Mouse (Mus musculus) adrenal gland, adult 2 months (tissue): ENCODE measurements around the gene Slc38a7. TPM values are rescaled to one million over a fixed set of nuclear protein-coding genes. Genes with fewer than 3 reads are reported as not detected.
"Not testable (repeated sequence)": the region's sequence is repeated elsewhere in the genome, so short reads cannot be mapped to it uniquely, and the experiment has no call there.

ENCODE experiments used
- DNase-seq: peaks from one replicate; pipeline ENCODE4 v3.0.0; 2021
- long read RNA-seq: library from polyadenylated mRNA; stranded (forward); transcript quantifications from one replicate; pipeline ENCODE4 v2.0.0, GENCODE M21; 2021
- polyA plus RNA-seq: library from polyadenylated mRNA; depleted of rRNA; stranded (reverse); fragments of >200 nt; gene quantifications from 2 replicates; pipeline ENCODE4 v1.2.3, GENCODE M21; 2012; rRNA removed
- total RNA-seq, 2 experiments: library from RNA; stranded (reverse); gene quantifications; 2 replicates each; pipeline ENCODE4 v1.2.3; 2021

Gene Slc38a7
- total RNA-seq (10 to 100 TPM; 16.8 to 20.8 TPM), polyA plus RNA-seq (26.7 and 34.1 TPM in 2 replicates)
- long read RNA-seq, transcript Slc38a7-204 (12 exons, 3,315 nt): major isoform, 8 of 20 reads
- long read RNA-seq, partial matches to known transcripts: 7 of 20 reads
- long read RNA-seq, other reads (novel, unspliced or antisense): 5 of 20 reads

DNA sequence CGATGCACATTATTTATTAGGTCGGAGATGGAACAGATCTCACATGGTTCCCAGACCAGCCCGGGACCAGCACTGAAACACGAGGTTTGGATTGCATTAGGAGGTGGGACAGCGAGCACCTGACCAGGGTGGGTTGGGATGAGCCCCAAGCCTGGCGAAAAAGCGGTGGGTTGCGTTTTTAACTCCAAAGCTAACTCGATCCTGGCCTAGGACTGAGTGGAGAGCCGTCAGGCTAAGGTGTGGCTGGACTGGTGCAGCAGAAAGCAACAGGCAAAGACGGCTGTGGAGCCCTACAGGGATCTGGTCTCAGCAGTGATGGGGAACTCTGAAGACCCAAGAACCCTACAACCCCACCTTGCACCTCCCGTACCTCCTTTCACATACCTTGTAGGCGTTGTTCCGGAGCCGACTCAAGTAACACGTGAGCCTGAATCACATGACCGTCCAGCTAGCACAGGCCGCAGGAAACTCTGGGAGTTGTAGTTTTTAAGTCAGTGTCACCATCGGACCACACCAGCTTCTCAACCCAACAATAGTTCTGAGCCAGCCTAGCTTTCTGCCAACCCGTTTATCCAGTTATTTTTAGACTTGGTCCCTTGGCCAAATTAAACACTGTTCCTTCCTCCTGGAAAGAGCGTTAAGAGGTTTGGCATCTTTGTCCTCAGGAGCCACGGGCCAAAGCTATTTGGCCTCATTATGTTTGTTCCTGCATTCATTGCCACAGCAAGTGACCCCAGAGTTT is at the start of gene Slc38a7:
Gene Slc38a7 (minus strand): TSS at position 438 of the 742 bp plus-strand sequence.
- DNase-seq: peak; percentile 84

DNA sequence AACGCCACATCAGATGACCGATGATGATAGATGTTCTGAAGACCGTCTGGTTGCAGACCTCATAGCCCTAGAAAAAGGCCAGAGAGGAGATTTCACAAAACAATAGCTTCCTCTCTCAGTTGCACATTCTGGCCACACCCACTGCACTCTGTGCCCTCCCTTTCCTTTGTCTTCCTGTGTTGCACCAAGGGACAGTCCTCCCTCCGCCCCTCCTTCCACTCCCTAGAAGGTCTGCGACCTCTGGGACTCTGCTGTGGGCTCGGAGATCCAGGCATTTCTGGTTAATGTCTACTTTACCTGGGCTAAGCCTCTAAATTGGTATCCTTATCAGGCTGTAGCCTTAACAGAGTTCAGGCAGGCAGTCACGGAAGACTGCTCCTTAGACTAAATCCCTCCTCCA is 48.5 kb upstream of the Slc38a7 start:
- DNase-seq: no peak

DNA sequence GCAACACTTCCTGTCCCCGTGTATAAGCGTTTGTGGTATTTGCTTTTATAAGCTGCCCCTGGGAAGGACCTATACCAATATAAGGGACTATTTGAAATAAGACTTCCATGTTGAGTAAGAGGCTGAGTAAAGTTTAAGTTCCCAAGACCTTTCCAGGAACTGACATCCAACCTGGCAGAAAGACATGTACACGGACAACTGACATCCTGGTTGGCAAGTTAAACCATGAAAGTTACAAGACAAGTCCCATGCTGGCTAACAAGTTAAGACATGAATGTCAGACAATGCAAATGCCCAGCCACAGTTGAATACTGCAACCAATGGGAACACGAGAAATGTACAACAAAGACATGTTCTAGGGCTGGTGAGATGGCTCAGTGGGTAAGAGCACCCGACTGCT is 40.4 kb upstream of the Slc38a7 start:
- DNase-seq: no peak

DNA sequence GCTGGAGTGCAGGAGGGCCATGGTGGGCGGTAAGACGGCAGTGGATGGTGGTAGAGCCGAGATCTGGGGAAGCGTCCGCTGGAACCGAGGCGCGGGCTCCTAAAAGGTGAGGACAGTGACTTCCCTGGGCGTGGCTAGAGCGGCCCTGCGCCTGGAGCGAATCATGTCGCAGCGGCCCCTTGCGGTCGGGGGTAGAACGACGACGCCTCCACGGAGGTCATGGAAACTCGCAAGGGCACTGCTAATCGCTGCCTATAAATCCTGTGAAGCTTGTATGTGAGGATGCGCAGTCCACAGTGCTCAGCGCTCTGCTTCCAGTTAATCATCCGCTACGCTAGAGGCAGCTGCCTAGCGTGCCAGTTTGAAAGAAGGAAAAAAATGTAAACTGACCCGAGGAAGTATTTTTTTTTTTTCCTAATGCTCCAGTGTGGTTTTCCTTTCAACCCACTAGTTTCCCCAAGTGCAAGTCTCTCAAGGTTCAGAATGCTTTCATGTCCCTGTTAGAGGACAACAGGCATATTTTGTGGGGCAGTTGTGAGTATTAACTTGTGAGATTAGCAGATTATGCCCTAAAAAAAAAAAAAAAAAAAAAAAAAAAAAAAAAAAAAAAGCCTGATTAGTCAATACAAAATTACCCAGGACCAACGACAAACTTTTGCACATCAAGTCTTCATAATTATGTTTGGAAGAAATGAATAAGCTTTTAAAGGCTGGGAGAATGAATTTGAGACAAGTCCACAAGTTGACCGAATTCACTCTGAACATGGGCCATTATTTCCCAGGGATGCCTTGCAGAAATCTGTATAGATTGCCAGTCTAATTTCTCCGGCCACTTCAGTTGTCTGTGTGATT is 35.2 kb upstream of the Slc38a7 start, which contains the start of gene Got2:
Gene Got2 (minus strand): TSS at position 263 of the 852 bp plus-strand sequence.
- DNase-seq: peak; percentile 94

DNA sequence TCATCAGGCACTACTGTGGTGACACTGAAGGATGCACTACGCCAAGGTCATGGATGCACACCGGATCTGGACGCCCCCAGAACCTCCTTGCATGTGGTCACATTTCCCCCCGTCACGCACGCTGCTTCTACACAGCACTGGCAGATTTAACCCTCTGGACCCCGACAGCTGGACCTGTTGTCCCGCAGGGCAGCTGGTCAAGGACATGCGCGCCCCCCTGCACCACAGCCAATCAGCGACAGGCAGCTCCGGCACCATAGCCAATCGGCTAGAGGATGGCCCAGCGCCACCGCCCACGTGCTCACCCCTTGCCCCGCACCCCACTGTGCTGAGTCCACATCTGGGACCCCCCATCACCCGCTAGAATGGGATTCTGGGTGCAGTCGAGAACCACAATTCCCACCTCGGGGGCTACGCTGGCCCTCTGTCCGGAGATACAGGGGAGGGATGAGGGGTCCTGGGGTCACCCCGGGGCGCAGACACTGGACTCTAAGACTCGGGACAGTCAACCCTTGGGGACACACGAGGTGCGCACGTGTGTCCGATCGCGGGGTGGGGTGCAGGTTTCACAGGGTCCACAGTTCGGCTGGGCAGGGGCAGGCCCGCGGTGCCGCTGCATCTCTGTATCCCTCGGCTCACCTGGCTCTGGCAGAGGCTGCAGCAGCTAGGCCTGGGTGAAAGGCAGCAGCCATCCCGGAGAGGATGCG is 34.4 kb upstream of the Slc38a7 start:
- peak; percentile 90 for DNase-seq

DNA sequence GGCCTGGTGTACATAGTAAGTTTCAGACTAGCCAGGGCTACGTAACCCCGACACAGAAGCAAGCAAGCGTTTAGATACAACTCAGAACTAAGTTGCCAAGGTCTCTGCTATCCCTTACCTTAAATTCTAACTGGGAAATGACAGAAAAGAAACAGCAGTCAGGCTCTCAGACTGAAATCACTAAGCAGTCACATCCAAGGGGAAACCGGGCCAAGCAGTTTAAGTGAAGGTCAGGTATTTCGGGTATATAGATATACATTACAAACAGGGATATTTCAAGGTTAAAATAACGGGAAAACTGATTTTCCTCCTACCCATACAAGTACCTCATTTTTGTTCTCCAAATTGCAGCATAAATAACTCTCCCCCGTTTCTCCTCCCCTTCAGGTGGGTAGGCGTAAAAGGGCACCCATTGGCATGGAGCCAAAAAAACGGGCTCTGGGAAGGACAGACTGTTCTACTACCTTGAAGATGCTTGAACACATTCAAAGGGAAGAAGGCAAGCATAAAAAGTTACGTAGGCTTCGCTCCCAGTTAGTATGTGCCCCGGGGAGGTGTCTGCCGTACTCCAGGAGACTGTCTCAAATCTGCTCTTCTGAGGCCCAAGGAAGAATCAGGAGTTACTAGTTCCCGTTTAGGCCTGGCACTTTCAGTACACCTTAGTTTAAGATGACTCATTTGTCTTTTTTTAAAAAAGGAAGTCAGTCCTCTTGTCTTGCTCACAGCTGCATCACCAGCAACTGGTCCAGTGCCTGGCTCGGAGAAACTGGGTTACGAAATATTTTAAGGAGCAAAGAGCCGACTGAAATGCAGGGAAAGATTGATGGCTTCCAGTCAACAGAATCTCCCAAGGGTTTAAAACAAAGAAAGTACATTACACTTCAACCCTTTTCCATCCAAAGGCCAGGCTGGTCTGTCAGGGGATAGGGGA is 33.6 kb upstream of the Slc38a7 start:
- DNase-seq: peak; percentile 77

DNA sequence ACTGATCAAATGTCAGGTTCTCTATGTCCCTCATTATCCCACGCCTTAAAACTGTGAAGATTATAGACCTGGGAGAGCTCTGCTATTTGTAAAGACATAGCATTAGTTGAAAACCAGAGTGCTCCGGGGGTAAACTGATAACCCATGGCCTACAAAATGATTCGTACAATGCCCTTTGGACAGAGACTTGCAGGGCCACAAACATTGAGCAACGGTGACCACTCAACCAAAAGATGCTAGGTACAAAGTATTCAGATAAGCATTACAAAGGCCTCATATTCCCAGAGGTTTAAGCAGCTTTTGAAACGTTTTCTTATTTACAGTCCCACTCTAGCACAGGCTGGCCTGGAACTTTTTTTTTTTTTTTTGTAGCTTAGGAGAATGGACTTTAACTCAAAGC is 32.6 kb upstream of the Slc38a7 start:
- DNase-seq: no peak

DNA sequence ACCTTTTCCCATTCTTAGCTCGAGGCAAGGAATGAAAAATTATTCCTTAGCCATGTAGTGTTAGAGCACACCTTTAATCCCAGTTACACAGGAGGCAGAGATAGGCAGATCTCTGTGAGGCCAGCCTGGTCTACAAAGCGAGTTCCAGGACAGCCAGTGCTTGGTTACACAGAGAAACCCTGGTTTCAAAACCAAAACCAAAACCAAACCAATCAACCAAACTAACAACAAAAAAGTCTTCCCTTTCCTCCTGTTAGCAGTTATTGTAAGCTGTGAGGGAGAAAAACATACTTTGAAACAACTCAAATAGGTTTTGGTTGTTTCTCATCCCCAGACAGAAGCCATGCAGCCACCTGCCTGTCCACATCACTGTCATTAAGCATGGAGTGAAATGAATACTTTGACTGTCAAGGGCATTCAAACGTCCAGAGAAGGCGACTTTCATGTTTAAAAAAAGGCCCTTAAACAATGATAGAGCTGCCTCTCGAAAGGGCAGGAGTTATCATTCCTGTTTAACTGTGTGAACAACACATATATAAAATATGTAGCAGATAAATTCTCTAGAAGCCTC is 32.0 kb upstream of the Slc38a7 start:
- DNase-seq: no peak

DNA sequence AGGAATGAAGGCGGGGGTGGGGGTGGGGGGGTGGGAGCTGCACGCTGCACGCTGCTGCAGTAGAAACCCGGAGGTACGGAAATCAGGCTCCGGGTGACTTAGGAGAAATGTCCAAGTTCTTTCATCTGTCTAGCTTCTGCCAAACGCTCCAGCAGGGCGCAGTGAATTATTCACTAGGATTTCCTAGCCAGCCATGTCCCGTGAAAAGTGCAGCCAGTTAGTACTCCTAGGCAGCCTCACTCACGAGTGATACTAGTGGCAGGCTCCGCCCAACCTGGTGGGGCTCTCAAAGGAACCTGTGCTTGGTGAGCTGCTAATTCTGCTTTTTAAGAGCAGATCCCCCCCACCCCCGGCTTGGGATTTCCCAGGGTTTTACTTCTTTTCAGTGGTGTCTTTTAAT is 31.2 kb upstream of the Slc38a7 start:
- DNase-seq: no peak

DNA sequence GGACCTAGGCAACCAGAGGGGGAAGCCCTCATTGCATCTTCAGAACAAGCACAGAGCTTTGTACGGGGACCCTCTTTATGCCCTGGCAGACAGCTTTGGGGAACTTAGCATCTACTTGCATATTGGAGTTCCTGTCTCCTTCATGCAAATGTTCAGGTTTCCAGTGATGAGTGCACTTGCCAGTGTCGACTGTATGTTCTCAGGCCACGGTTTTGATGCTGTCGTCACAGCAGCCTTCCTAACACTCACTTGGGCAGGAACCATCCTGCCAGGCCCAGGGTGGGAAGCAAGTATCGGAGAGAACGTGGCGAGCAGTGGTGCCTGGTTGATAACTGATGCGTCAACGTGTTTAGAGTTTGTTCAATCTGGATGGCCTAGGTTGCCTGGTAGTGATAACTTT is 28.9 kb upstream of the Slc38a7 start:
- DNase-seq: no peak

DNA sequence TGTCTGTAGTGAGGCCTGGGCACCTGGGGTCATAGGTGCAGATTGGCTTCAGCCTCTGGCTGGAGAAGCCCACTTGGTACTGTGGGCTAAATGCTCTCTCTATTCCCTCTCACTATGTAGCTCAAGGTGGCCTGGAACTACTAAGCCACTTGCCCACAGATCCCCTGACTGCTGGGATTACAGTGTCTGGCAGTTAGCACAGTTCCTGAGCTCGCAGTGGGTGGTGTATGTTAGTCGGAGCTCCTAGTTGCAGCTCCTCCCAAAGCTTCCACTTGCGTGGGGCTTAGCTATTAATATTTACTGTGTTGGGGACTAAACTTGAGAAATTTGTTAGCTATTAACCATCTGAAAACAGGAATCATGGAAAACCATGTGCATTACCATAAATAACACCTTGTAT is 28.2 kb upstream of the Slc38a7 start:
- no peak for DNase-seq

DNA sequence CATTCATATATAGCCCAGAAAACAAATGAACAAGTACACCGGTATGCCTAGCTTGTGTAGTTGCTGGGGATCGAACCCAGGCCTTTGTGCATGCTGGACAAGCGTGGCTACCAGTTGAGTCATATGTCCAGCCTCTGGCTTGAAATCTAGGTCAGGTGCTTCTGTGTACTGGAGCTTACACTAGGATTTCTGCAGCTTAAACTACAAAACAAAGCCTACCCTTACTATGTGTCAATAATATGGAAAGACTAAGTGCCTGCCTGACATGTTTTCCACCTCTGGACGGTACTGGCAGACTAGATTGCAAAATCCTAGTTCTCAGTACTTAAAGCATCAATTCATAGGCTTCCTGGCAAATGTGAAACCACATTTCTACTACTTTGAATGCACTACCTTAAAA is 26.5 kb upstream of the Slc38a7 start:
- no peak for DNase-seq

DNA sequence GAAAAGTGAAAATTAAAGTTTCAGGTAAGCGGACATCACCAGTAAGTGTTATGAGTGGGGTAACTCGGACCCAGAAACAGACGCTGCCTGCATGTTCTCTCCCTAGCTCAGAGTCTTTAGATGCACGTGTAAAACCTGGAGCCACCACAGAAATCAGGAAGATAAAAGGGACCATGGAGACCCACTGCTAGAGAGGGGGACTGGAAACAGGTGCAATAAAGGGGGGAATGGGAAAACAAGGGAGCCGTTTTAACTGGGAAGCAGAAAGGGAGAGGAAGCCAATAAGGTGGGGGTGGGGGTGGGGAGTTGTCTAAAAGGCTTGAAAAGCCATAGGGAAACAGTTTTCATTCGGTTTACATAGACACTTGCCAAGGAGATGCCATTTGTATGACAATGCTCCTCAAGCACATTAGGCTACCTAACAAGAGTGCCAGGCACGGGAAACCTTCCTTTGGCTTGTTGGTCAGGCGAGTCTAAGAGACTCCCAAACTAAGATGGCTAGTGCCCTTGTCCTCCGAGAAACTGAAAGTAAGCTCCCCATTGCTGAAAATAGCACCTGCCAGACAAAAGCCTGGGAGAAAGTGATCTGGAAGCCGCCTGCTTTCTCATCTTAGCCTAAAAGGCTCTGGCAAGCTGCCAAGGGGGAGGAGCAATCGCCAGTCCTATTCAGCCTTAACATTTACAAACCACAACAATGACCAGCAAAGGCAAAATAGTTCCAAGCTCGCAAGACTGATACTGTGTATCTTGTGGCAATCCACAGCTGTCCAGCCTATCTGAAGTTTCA is 25.0 kb upstream of the Slc38a7 start:
- DNase-seq: peak; percentile 70

DNA sequence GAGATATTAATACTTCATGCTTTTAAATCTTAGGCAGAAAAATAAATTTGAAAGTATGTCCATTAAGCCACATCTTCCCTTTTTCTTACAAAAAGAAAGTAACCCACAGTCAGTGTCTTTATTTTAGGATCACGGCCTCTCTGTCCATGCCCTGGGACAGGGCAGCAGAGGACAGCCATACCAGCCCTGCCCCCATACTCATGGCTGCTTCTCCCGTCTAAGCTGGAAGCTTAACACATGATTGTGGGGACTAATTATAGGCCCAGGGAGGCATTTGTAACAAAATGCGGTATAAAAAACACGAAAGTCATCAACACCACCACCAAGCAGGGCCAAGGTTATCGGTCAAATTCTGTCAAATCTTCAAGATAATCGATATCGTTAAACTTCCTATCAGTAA is 21.9 kb upstream of the Slc38a7 start:
- DNase-seq: no peak

DNA sequence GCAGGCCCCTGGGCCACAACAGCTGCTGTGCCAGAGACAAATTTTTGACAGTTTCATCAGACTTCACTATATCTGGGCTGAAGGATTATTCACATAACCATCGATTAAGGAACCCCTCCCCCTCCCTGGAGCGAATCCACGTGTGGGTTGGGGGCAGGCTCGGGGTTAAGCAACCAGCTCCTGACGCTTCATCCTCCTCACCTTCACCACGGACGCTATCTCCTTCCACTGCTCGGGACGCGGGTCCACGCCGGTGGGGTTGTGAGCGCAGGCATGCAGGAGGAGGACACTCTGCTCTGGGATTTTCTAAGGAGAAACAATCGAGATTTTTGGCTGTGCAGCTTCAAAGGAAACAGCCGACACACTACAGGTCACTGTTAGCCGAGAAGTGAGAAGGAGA is 18.4 kb upstream of the Slc38a7 start:
- no peak for DNase-seq

DNA sequence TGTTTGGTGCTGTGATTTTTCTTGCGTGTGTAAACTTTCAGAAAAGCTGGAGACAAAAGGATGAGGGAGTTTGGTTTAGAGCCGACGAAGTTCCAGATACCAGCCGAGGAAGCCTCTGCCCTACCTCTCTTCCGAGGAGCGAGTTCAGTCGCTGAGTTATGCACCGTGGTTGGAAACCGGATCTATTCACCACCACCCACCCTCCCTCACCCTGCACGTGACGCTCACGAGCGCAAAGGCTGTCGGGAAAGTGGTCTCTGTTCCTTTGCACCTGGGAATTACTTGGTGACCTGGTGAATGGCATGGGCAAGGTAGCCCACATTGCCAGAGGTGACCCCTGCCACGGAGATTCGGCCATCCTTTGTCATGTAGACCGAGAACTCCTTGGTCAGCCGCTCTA is 11.5 kb upstream of the Slc38a7 start:
- not testable (repeated sequence) for DNase-seq

DNA sequence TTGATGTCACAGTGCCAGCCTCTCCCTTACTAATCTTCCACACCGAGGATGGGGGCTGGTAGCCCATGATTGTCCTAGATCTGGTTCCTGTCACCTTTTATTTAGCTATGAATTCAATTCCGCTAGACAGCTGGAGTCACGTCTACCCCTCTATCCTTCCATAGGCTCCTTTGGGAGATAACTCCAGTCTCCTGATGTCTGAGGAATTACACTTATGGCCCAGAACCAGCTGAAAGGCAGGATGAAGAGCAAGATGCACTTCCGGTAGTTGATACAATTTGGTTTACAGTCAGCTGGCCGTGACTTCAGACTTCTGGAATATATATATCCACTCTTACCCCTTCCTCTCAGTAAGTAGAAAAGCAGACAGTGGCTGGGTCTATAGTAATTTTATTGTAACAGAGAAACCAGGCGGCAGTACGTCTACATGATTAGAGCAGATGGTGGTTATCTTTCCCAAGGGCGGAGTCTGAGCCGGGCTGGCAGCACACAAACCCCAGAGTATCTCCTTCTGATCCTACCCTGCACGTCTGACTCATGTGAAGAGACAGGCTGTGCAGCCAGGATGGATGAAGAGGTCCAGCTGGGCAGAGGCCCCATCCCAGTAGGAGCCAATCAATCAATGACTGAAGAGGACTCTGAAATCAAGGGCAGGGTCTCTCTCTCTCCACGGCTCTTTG is 10.6 kb upstream of the Slc38a7 start:
- not testable (repeated sequence) for DNase-seq

DNA sequence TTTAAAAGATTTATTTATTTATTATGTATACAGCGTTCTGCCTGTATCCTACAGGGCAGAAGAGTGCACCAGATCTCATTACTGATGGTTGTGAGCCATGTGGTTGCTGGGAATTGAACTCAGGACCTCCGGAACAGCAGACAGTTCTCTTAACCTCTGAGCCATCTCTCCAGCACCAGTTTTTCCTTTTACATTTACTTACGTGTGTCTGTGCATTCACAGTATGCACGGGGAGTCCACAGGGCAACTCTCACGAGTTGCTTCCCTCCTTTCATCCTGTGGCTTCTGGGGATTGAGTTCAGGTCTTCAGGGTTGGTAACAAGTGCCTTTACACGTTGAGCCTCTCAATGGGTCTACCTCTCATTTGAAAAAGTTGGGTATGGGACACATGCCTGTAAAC is 835 bp upstream of the Slc38a7 start:
- DNase-seq: no peak

DNA sequence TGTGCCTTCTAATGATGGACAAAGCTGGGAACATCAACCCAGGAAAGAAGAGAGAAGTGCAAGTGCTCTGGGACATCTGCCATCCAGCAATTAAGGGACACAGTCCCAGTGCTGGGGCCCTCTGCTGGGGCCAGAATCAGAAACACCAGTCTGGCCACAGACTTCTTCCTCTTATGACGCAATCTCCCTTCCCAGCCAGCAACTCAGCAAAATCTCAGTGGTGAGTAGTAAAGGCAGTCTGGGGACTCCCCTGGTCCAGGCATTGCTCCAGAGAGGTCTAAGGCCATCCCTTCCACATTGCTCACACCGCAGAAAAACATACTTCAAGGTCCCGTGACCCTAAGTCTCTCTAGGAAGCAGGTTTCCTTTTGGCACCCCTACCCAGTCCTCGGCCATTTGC is 1.0 kb downstream of the Slc38a7 start:
- DNase-seq: peak; percentile 72
